Mouse (Mus musculus) CH12.LX (cell line): ENCODE measurements around the gene Lpin2. TPM values are rescaled to one million over a fixed set of nuclear protein-coding genes. Genes with fewer than 3 reads are reported as not detected.

Source experiments
- DNase-seq: peaks from one replicate; pipeline ENCODE4 v3.0.0-alpha.2; 2013; ENCODE audit errors: extremely low read depth
- H3K27ac ChIP-seq: 2 replicates; pipeline ENCODE4 v1.5.1; 2012; ENCODE audit warnings: low read depth, mild to moderate bottlenecking, control low read depth, moderate library complexity; ENCODE audit not compliant: insufficient read depth
- H3K27me3 ChIP-seq: replicated peaks from 2 replicates; pipeline ENCODE3; 2012; ENCODE audit warnings: inconsistent platforms
- H3K36me3 ChIP-seq, 2 experiments: replicated peaks in 1 of 2; 2 replicates each; pipeline versions ENCODE3 to v1.6.1; 2012; ENCODE audit warnings: inconsistent platforms in 1 of 2, low read length in 1 of 2, mild to moderate bottlenecking in 1 of 2, mixed read lengths in 1 of 2, moderate library complexity in 1 of 2; ENCODE audit not compliant: control insufficient read depth in 1 of 2, insufficient read depth in 1 of 2
- H3K4me1 ChIP-seq, 2 experiments: 2 replicates each; pipeline ENCODE4 v1.6.1; 2012; ENCODE audit warnings: inconsistent platforms in 1 of 2, moderate library complexity in 1 of 2; ENCODE audit not compliant: insufficient read depth in 2 of 2, control insufficient read depth in 1 of 2
- H3K4me2 ChIP-seq: 2 replicates; pipeline ENCODE4 v1.6.1; 2012; ENCODE audit warnings: low read depth, mild to moderate bottlenecking, control low read depth; ENCODE audit not compliant: poor library complexity, insufficient read depth, severe bottlenecking
- H3K4me3 ChIP-seq, 3 experiments: fragments of 150-350 bp in 1 of 3; sonication (generic) in 1 of 3; replicated peaks in 1 of 3; 2 replicates each; pipeline versions ENCODE3 to v1.5.1; 2011 to 2012; ENCODE audit warnings: low read depth in 2 of 3, low read length in 2 of 3, mild to moderate bottlenecking in 2 of 3, moderate library complexity in 2 of 3, control low read depth in 1 of 3, improper control_type of control experiment in 1 of 3, inconsistent platforms in 1 of 3, mixed read lengths in 1 of 3; ENCODE audit not compliant: poor library complexity in 1 of 3
- H3K79me2 ChIP-seq: replicated peaks from 2 replicates; pipeline ENCODE4 v1.6.1; 2012; ENCODE audit warnings: mild to moderate bottlenecking, moderate library complexity; ENCODE audit not compliant: control insufficient read depth, poor library complexity, insufficient read depth, severe bottlenecking; ENCODE audit errors: extremely low read depth
- H3K9ac ChIP-seq: 2 replicates; pipeline ENCODE4 v1.6.1; 2012; ENCODE audit warnings: low read depth, mild to moderate bottlenecking, control low read depth, moderate library complexity; ENCODE audit not compliant: insufficient read depth
- H3K9me3 ChIP-seq: replicated peaks from 2 replicates; pipeline ENCODE3; 2012; ENCODE audit warnings: low read length, inconsistent platforms, mixed read lengths
- BHLHE40 ChIP-seq: IDR thresholded peaks from 2 replicates; pipeline ENCODE4 v1.6.1; 2011; ENCODE audit warnings: mild to moderate bottlenecking, low read depth, low read length, improper control_type of control experiment
- E2F4 ChIP-seq: IDR thresholded peaks from 2 replicates; pipeline ENCODE4 v1.6.1; 2011; ENCODE audit warnings: low read depth, low read length, improper control_type of control experiment; ENCODE audit not compliant: insufficient replicate concordance
- ELF1 ChIP-seq: IDR thresholded peaks from 2 replicates; pipeline ENCODE4 v1.6.1; 2014; ENCODE audit warnings: low read depth, mild to moderate bottlenecking, inconsistent platforms, low read length, improper control_type of control experiment
- EP300 ChIP-seq: IDR thresholded peaks from 2 replicates; pipeline ENCODE4 v1.6.1; 2011; ENCODE audit warnings: low read length, improper control_type of control experiment
- ETS1 ChIP-seq: conservative IDR thresholded peaks from 2 replicates; pipeline ENCODE4 v1.6.1; 2012; ENCODE audit warnings: low read depth, mild to moderate bottlenecking, inconsistent platforms, low read length, improper control_type of control experiment, moderate library complexity
- GABPA ChIP-seq: IDR thresholded peaks from 2 replicates; pipeline ENCODE4 v1.6.1; 2012; ENCODE audit warnings: low read depth, low read length, improper control_type of control experiment, inconsistent platforms; ENCODE audit not compliant: insufficient replicate concordance
- HCFC1 ChIP-seq: IDR thresholded peaks from 2 replicates; pipeline ENCODE4 v1.6.1; 2012; ENCODE audit warnings: low read depth, mild to moderate bottlenecking, inconsistent platforms, low read length, improper control_type of control experiment
- JUN ChIP-seq: IDR thresholded peaks from 2 replicates; pipeline ENCODE4 v1.6.1; 2011; ENCODE audit warnings: low read depth, mild to moderate bottlenecking, low read length, improper control_type of control experiment, moderate library complexity; ENCODE audit not compliant: insufficient read depth
- JUND ChIP-seq: conservative IDR thresholded peaks from 2 replicates; pipeline ENCODE4 v1.6.1; 2011; ENCODE audit warnings: low read depth, low read length, improper control_type of control experiment
- KAT2A ChIP-seq: IDR thresholded peaks from 2 replicates; pipeline ENCODE4 v1.6.1; 2012; ENCODE audit warnings: low read length, improper control_type of control experiment, inconsistent platforms; ENCODE audit not compliant: insufficient replicate concordance
- MAFK ChIP-seq: IDR thresholded peaks from 2 replicates; pipeline ENCODE4 v1.6.1; 2011; ENCODE audit warnings: low read length, improper control_type of control experiment; ENCODE audit not compliant: insufficient replicate concordance
- MAX ChIP-seq: IDR thresholded peaks from 2 replicates; pipeline ENCODE4 v1.6.1; 2011; ENCODE audit warnings: low read length, improper control_type of control experiment
- MAZ ChIP-seq: IDR thresholded peaks from 2 replicates; pipeline ENCODE4 v1.6.1; 2012; ENCODE audit warnings: low read depth, mild to moderate bottlenecking, inconsistent platforms, low read length, improper control_type of control experiment, moderate library complexity
- MEF2A ChIP-seq: IDR thresholded peaks from 2 replicates; pipeline ENCODE4 v1.6.1; 2014; ENCODE audit warnings: low read depth, mild to moderate bottlenecking, inconsistent platforms, low read length, improper control_type of control experiment, borderline replicate concordance
- MXI1 ChIP-seq: IDR thresholded peaks from 2 replicates; pipeline ENCODE4 v1.6.1; 2011; ENCODE audit warnings: mild to moderate bottlenecking, low read depth, low read length, improper control_type of control experiment
- MYC ChIP-seq: IDR thresholded peaks from 2 replicates; pipeline ENCODE4 v1.6.1; 2011; ENCODE audit warnings: low read depth, mild to moderate bottlenecking, improper control_type of control experiment, low read length
- NELFE ChIP-seq: IDR thresholded peaks from 2 replicates; pipeline ENCODE4 v1.6.1; 2011; ENCODE audit warnings: low read depth, low read length, improper control_type of control experiment
- NRF1 ChIP-seq: IDR thresholded peaks from 2 replicates; pipeline ENCODE4 v1.6.1; 2014; ENCODE audit warnings: low read depth, mild to moderate bottlenecking, inconsistent platforms, low read length, improper control_type of control experiment, moderate library complexity
- PAX5 ChIP-seq: IDR thresholded peaks from 2 replicates; pipeline ENCODE4 v1.6.1; 2012; ENCODE audit warnings: low read length, inconsistent platforms, mixed read lengths
- POLR2A ChIP-seq: IDR thresholded peaks from 2 replicates; pipeline ENCODE4 v1.6.1; 2011; ENCODE audit warnings: low read depth, mild to moderate bottlenecking, improper control_type of control experiment, low read length
- RAD21 ChIP-seq: IDR thresholded peaks from 2 replicates; pipeline ENCODE4 v1.6.1; 2011; ENCODE audit warnings: low read depth, mild to moderate bottlenecking, low read length, improper control_type of control experiment, moderate library complexity
- RCOR1 ChIP-seq: conservative IDR thresholded peaks from 2 replicates; pipeline ENCODE4 v1.6.1; 2012; ENCODE audit warnings: low read depth, mild to moderate bottlenecking, inconsistent platforms, low read length, improper control_type of control experiment
- SMC3 ChIP-seq: IDR thresholded peaks from 2 replicates; pipeline ENCODE4 v1.6.1; 2011; ENCODE audit warnings: low read depth, low read length, improper control_type of control experiment
- USF2 ChIP-seq: conservative IDR thresholded peaks from 2 replicates; pipeline ENCODE4 v1.6.1; 2011; ENCODE audit warnings: low read depth, low read length, improper control_type of control experiment
- ZC3H11A ChIP-seq: IDR thresholded peaks from 2 replicates; pipeline ENCODE4 v1.6.1; 2012; ENCODE audit warnings: low read depth, mild to moderate bottlenecking, inconsistent platforms, low read length, improper control_type of control experiment
- ZKSCAN1 ChIP-seq: IDR thresholded peaks from 2 replicates; pipeline ENCODE4 v1.6.1; 2012; ENCODE audit warnings: low read depth, inconsistent platforms, low read length, improper control_type of control experiment, borderline replicate concordance
- dilution Hi-C: fragments of 300-500 bp; cut with MboI; formaldehyde crosslinking; loops from 2 replicates; pipeline ENCODE4 v1.14.3; 2020; ENCODE audit warnings: low sequenced_read_pairs; ENCODE audit not compliant: extremely low pct_unique_long_range_greater_than_20kb, extremely low pct_ligation_motif_present
- in situ Hi-C: fragments of 300-500 bp; cut with MboI; formaldehyde crosslinking; loops from 3 replicates; pipeline ENCODE4 v1.14.3; 2019; ENCODE audit warnings: low sequenced_read_pairs, low pct_ligation_motif_present, low pct_unique_long_range_greater_than_20kb, mixed read lengths
- polyA plus RNA-seq: library from polyadenylated mRNA; unstranded; fragments of >175 nt; gene quantifications from 2 replicates; pipeline ENCODE4 v1.2.1, GENCODE M21; 2012; ENCODE audit warnings: low read depth; ENCODE audit not compliant: insufficient read length
- total RNA-seq, 2 experiments: library from RNA; depleted of rRNA; stranded (reverse); fragments of 300-350 nt in 1 of 2; fragments of >200 nt in 1 of 2; gene quantifications; 2 replicates each; pipeline ENCODE4 v1.2.3; 2012 to 2014

Gene Lpin2
- total and polyA plus RNA-seq, 3 experiments = 25.4 to 31.4 (median 28.1) TPM

GRCm38 (mm10) chr17:71160244-71160995 is 21.9 kb upstream of the Lpin2 start:
- H3K9ac ChIP-seq = no peak overlapping the region
- dilution Hi-C loops = no loop called here
- TF ChIP-seq MAZ (no peak), E2F4 (no peak), ELF1 (no peak), MAFK (peak; percentile 84), PAX5 (no peak), RCOR1 (no peak)

DNA sequence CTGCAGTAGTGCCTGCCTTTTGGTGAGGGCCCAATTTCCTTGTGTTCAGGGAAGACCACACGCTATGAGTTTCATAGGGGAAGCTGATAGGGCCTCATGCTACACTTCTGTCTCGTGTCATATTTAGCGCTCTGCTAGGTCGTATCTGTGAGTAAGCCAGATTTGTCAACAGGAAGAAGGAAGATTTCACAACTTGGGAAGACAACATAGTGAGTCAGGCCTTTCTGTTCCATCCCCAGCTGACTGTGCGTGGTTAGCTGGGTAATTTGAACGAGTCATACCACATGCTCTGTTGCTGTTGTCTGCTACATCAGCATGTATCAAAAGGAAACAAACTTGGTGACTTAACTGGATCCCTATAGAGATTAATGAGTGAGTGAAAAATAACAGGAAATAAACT is 17.4 kb upstream of the Lpin2 start:
- H3K4me1 ChIP-seq = peaks cover 5 to 25% of the 10 kb centered on the region in 2 experiments
- no peak overlapping the region for H3K4me3 ChIP-seq
- peak; percentile 63 for DNase-seq
- in situ Hi-C loops = no loop called here
- H3K79me2 ChIP-seq = no peaks in the 10 kb centered on the region
- dilution Hi-C loops = no loop called here
- 0 out of 2 replicates have a peak, but pooled peaks have one; percentile 35 for TF ChIP-seq EP300
- no peak for TF ChIP-seq ZKSCAN1
- TF ChIP-seq KAT2A = no peak
- TF ChIP-seq MEF2A = no peak
- no peak for TF ChIP-seq JUN
- no peak for TF ChIP-seq HCFC1
- TF ChIP-seq MXI1 = no peak
- no peak for TF ChIP-seq MAX
- TF ChIP-seq RAD21 = no peak
- no peak for TF ChIP-seq JUND
- no peak for TF ChIP-seq POLR2A
- TF ChIP-seq MYC = peak; percentile 75; the same call in 1 of the 2 replicates
- TF ChIP-seq NELFE = no peak
- TF ChIP-seq GABPA = no peak
- TF ChIP-seq MAFK = peak; percentile 37; the same call in 1 of the 2 replicates
- TF ChIP-seq ELF1 = 0 out of 2 replicates have a peak, but pooled peaks have one; percentile 11
- TF ChIP-seq BHLHE40 = peak; percentile 79
- TF ChIP-seq SMC3 = no peak
- TF ChIP-seq NRF1 = no peak
- TF ChIP-seq RCOR1 = no peak
- no peak for TF ChIP-seq USF2
- no peak for TF ChIP-seq ZC3H11A
- TF ChIP-seq E2F4 = no peak
- peak; percentile 80 for TF ChIP-seq ETS1
- H3K9ac ChIP-seq = no peak overlapping the region
- no peaks in the 10 kb centered on the region for H3K27me3 ChIP-seq
- H3K36me3 ChIP-seq = no peaks in the 10 kb centered on the region
- no peak overlapping the region for H3K4me2 ChIP-seq
- no peaks in the 10 kb centered on the region for H3K9me3 ChIP-seq
- H3K27ac ChIP-seq = no peak overlapping the region

More at GRCm38 (mm10) chr17:71160244-71160995, 21.9 kb upstream of the Lpin2 start:
- Histone ChIP-seq H3K79me2 (no peaks in the 10 kb centered on the region), H3K36me3 (no peaks in the 10 kb centered on the region), H3K4me1 (peaks cover 3 to 20% of the 10 kb centered on the region in 2 experiments; a peak in 3 of 4 replicates), H3K27ac (no peak overlapping the region), H3K4me2 (0 out of 2 replicates have a peak overlapping the region, but pooled peaks have one; percentile 7), H3K4me3 (no peak overlapping the region), H3K27me3 (no peaks in the 10 kb centered on the region), H3K9me3 (no peaks in the 10 kb centered on the region)
- in situ Hi-C loops = no loop called here
- no peak for DNase-seq
